Mouse (Mus musculus) stomach, postnatal 0 days (tissue): ENCODE measurements at regions not wholly inside any gene's neighbourhood (a gene's known extent, or its start where the extent isn't known, plus 50 kb on each side); places are given as distances from the start of the nearest gene placed in this dataset.

Experiments used
- ATAC-seq: fragments of 200-750 bp; cut with Nextera tagmentation; 2 replicates; pipeline ENCODE4 v1.8.0; 2017; ENCODE audit not compliant: low FRiP score, low TSS enrichment
- DNase-seq: peaks from one replicate; pipeline ENCODE4 v3.0.0-alpha.2; 2016; ENCODE audit warnings: low spot score
- H3K27ac ChIP-seq: fragments of 300-500 bp; sonication (generic); replicated peaks from 2 replicates; pipeline ENCODE4 v1.5.1; 2014; ENCODE audit warnings: mild to moderate bottlenecking, control low read depth
- H3K27me3 ChIP-seq: fragments of 300-500 bp; sonication (generic); 2 replicates; pipeline ENCODE4 v1.6.1; 2014; ENCODE audit warnings: low read length; ENCODE audit not compliant: control insufficient read depth, insufficient read depth
- H3K36me3 ChIP-seq: fragments of 300-500 bp; sonication (generic); 2 replicates; pipeline ENCODE4 v1.6.1; 2014; ENCODE audit warnings: low read length, mixed read lengths; ENCODE audit not compliant: control insufficient read depth, insufficient read depth
- H3K4me1 ChIP-seq: fragments of 300-500 bp; sonication (generic); replicated peaks from 2 replicates; pipeline ENCODE4 v1.6.1; 2014; ENCODE audit warnings: antibody characterized with exemption; ENCODE audit not compliant: control insufficient read depth, insufficient read depth
- H3K4me2 ChIP-seq: fragments of 300-500 bp; sonication (generic); replicated peaks from 2 replicates; pipeline ENCODE4 v1.6.1; 2014; ENCODE audit warnings: low read depth, mild to moderate bottlenecking, control low read depth, moderate library complexity
- H3K4me3 ChIP-seq: fragments of 300-500 bp; sonication (generic); 2 replicates; pipeline ENCODE4 v1.5.1; 2014; ENCODE audit warnings: low read depth, low read length, control low read depth
- H3K9ac ChIP-seq: fragments of 300-500 bp; sonication (generic); 2 replicates; pipeline ENCODE4 v1.6.1; 2014; ENCODE audit warnings: mild to moderate bottlenecking, low read length, control low read depth, mixed read lengths
- H3K9me3 ChIP-seq: fragments of 300-500 bp; sonication (generic); 2 replicates; pipeline ENCODE4 v1.6.1; 2016; ENCODE audit warnings: low read length; ENCODE audit not compliant: control insufficient read depth
- CTCF ChIP-seq: IDR thresholded peaks from 2 replicates; pipeline ENCODE4 v1.5.1; 2016; ENCODE audit warnings: antibody characterized with exemption, low read depth, mild to moderate bottlenecking, moderate library complexity
- EP300 ChIP-seq: optimal IDR thresholded peaks from 2 replicates; pipeline ENCODE3; 2016; ENCODE audit warnings: antibody characterized with exemption
- WGBS: fragments of 180-500 bp; shearing (Covaris S2); extraction: QIAGEN DNeasy Blood & Tissue Kit; methylation state at CpG from one replicate; pipeline ENCODE4 v1.1.7; 2014; 5-methylcytosine and 5-hydroxymethylcytosine counted together

- Histone ChIP-seq H3K4me2 (no peak overlapping the region), H3K27ac (no peak overlapping the region), H3K9ac (no peak overlapping the region), H3K4me3 (no peak overlapping the region), H3K27me3 (no peaks in the 10 kb centered on the region), H3K9me3 (no peaks in the 10 kb centered on the region), H3K36me3 (no peaks in the 10 kb centered on the region), H3K4me1 (no peaks in the 10 kb centered on the region; the same call in 1 of the 2 replicates)
- DNase-seq (no peak), ATAC-seq (no peak)
- WGBS, result 41% methylated on average over 10 of the region's 10 CpGs
- TF ChIP-seq EP300, result no peak
- TF ChIP-seq CTCF, result peak; percentile 45
Observed at GRCm38 (mm10) chr17:80813194-80813593, 84.9 kb upstream of the Map4k3 start.

- no peak overlapping the region for H3K9ac ChIP-seq
- H3K27me3 ChIP-seq, result no peaks in the 10 kb centered on the region
- H3K9me3 ChIP-seq, result no peaks in the 10 kb centered on the region
- no peak overlapping the region for H3K27ac ChIP-seq
- no peak for TF ChIP-seq EP300
- no peak for TF ChIP-seq CTCF
- no peak overlapping the region for H3K4me3 ChIP-seq
- WGBS, result 86% methylated on average over 5 of the region's 5 CpGs
- no peaks in the 10 kb centered on the region for H3K36me3 ChIP-seq
- no peak for ATAC-seq
- H3K4me2 ChIP-seq, result no peak overlapping the region
- no peaks in the 10 kb centered on the region; the same call in 1 of the 2 replicates for H3K4me1 ChIP-seq
- DNase-seq, result no peak
Observed at GRCm38 (mm10) chr17:80809275-80809674, 81.0 kb upstream of the Map4k3 start.

- no peaks in the 10 kb centered on the region for H3K36me3 ChIP-seq
- 49% methylated on average over 10 of the region's 10 CpGs for WGBS
- H3K4me3 ChIP-seq, result no peak overlapping the region
- ATAC-seq, result no peak; the same call in 1 of the 2 replicates
- TF ChIP-seq CTCF (no peak), EP300 (no peak)
- H3K27ac ChIP-seq, result no peak overlapping the region
- H3K27me3 ChIP-seq, result no peaks in the 10 kb centered on the region
- no peak overlapping the region for H3K9ac ChIP-seq
- DNase-seq, result no peak
- no peaks in the 10 kb centered on the region; the same call in 1 of the 2 replicates for H3K4me1 ChIP-seq
- H3K9me3 ChIP-seq, result no peaks in the 10 kb centered on the region
- no peak overlapping the region for H3K4me2 ChIP-seq
Observed at GRCm38 (mm10) chr17:80808069-80808468, 79.8 kb upstream of the Map4k3 start.

GRCm38 (mm10) chr17:80803361-80803915 lies 75.2 kb upstream of the Map4k3 start:
- H3K4me2 ChIP-seq, result no peak overlapping the region
- no peak overlapping the region for H3K9ac ChIP-seq
- no peak overlapping the region for H3K4me3 ChIP-seq
- ATAC-seq, result no peak
- H3K36me3 ChIP-seq, result no peaks in the 10 kb centered on the region
- no peak for DNase-seq
- no peaks in the 10 kb centered on the region for H3K27me3 ChIP-seq
- H3K9me3 ChIP-seq, result no peaks in the 10 kb centered on the region
- 0 out of 2 replicates have a peak, but pooled peaks cover 8% of the 10 kb centered on the region for H3K4me1 ChIP-seq
- no peak for TF ChIP-seq EP300
- TF ChIP-seq CTCF, result no peak
- 57% methylated on average over 8 of the region's 8 CpGs for WGBS
- H3K27ac ChIP-seq, result no peak overlapping the region

- WGBS, result 21% methylated on average over 10 of the region's 10 CpGs
- DNase-seq (peak; percentile 30), ATAC-seq (no peak)
- Histone ChIP-seq H3K9ac (peak overlapping the region; percentile 2; the same call in 1 of the 2 replicates), H3K4me3 (no peak overlapping the region), H3K36me3 (no peaks in the 10 kb centered on the region), H3K4me2 (peak overlapping the region; percentile 30), H3K9me3 (no peaks in the 10 kb centered on the region), H3K27ac (peak overlapping the region; percentile 90), H3K27me3 (no peaks in the 10 kb centered on the region), H3K4me1 (0 out of 2 replicates have a peak, but pooled peaks cover 8% of the 10 kb centered on the region)
- TF ChIP-seq EP300 (no peak), CTCF (no peak)
Observed at GRCm38 (mm10) chr17:80802622-80803021, 74.3 kb upstream of the Map4k3 start.

GRCm38 (mm10) chr17:80801991-80802390 lies 73.7 kb upstream of the Map4k3 start:
- WGBS, result 12% methylated on average over 8 of the region's 8 CpGs
- peak overlapping the region; percentile 90 for H3K27ac ChIP-seq
- H3K9ac ChIP-seq, result peak overlapping the region; percentile 2; the same call in 1 of the 2 replicates
- ATAC-seq, result no peak
- no peaks in the 10 kb centered on the region for H3K9me3 ChIP-seq
- no peak for TF ChIP-seq CTCF
- TF ChIP-seq EP300, result no peak
- H3K27me3 ChIP-seq, result no peaks in the 10 kb centered on the region
- DNase-seq, result no peak
- no peaks in the 10 kb centered on the region for H3K36me3 ChIP-seq
- peak overlapping the region; percentile 30 for H3K4me2 ChIP-seq
- 0 out of 2 replicates have a peak, but pooled peaks cover 8% of the 10 kb centered on the region for H3K4me1 ChIP-seq
- no peak overlapping the region for H3K4me3 ChIP-seq
